Mouse (Mus musculus) left cerebral cortex, adult 8-10 months (tissue): Measurements from ENCODE around the gene Krt18. TPM values are rescaled to one million over a fixed set of nuclear protein-coding genes. Genes with fewer than 3 reads are reported as not detected.
A peak's percentile ranks its signal among the peaks of the same experiment; 100 is the strongest.

Source experiments
- DNase-seq, 2 experiments: peaks; one replicate each; pipeline ENCODE4 v3.0.0; 2022; ENCODE audit warnings: low spot score in 2 of 2
- total RNA-seq, 4 experiments: library from RNA; stranded (reverse); gene quantifications; 2 replicates each; pipeline ENCODE4 v1.2.4; 2022

The Krt18 gene
- total RNA-seq, 4 experiments from 2014 or later = 0.26 to 2.5 (median 1.3) TPM

DNA sequence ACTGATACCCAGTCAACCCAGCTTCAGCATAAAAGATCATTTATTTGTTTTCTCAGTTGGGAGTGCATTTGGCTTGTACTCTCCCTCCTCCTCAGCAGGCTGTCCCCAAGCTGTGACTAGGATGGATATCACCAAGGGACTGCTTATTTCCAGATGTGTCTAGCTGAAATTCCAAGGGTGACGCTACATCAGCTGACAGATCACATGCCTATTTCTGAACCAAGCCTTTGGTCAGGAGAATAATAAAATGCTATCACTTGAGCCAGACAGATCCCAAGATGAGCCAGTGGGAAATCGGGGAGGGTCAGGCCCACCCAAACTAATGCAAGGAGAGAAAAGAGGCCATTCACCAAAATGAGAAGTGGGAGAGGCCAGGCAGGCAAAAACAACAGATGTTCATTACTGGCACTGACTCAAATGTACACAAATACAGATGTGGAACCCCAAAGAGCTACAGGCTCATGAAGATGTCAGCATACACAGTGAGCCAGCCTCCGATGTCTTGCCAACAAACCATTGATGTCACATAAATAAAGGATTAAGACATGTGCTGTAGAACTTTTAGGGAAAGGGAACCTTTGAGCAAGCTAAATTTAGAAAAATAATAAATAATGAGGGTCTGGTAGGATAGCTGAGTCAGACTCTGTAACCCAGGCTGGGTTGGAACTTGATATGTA lies 17.3 kb upstream of the Krt18 start:
- no peak for DNase-seq

DNA sequence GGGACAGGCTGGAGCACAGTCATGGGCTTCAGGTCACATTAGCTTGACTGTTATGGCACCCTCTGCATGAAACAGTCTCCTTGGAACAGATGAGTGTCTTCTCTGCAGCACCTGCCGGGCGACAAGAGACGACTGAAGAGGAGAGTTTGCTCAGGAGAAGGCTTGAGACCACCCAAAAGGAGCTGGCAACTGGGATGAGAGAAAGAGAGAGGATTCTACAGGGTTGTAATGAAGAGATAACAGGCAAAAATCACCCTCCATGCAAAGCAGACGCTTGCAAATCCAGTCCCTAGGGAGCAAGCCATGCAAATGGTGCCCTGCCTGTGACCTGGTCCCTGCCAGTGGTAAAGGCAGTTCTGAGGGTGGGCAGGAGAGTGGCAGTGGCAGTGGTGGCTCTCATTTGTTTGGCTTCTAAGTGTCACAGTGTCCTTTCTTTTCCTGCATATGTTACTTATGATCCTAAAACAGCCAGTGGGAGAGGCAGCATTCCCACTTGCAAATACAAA lies 15.7 kb upstream of the Krt18 start:
- no peak for DNase-seq

DNA sequence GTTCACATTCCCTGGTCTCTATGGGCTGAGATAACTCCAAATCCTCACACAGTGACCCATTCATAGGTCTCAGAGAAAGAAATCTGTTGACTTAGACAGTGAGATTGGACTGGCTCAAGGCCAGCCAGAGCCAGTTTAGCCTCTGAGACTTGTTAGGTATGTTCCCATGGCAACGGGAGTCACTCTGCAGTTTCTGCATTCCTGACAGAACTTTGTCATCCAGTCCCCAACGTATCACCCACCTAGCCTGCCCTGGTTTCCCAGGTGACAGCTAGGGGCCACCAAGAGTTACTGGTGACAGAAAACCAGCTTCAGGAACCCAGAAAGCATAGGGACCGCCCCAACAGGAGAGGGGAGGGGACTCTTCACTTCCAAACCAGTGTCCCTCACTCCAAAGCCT lies 14.3 kb upstream of the Krt18 start:
- no peak for DNase-seq

DNA sequence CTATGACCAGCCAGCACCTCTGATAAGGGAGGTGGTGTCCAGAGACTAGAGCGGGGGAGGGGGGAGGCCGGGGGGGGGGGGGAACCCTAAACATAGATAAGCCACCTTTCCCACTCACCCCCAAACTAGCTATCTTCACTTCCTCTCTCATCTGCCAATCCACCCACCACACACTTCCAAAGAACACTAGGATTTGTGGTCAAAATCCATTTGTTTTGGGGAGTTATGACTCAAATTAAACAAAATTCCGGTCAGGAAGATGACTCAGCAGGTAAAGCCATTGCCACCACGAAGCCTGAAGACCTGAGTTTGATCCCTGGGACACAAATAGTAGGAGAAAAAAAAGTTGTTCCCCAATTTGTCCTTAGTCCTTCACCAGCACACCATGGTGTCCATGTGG lies 13.1 kb upstream of the Krt18 start:
- DNase-seq = no peak

DNA sequence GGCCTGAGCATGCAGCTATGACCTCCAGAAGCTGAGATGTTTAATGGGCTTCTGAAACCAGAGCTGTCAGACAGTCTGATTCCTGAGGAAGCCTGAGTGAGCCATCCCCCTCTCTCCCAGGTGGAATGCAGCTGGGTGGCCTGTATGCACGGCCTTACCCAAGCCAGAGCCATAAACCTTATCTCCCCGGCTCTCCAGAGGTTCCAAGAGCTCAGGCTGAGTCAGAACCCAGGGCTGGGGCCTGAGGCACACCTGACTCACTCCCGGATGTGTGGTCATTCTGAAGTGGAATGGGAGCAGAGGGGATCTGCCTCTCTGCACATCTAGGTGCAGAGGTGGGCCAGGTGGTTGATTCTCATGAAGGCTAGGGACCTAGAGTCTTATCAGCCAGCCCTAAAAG lies 11.9 kb upstream of the Krt18 start:
- DNase-seq = no peak

DNA sequence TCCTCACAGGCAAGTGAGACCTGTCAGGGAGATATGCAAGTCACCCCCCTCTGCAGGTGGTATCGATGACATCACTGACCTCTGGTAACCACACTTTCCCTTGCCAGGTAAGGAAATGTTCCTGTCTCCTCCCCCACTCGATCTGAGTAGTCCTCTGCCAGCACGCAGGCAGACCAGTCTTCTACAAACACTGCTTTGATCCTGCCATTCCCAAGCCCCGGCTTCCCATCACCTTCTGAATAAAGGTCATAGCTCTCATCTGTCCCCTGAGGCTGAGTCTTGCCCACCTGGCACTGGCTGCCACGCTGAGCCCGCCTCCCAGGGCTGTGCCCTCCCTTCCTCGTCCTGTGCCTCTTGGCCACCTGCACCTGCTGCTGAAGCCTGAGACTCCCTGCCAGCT lies 11.2 kb upstream of the Krt18 start:
- no peak for DNase-seq

DNA sequence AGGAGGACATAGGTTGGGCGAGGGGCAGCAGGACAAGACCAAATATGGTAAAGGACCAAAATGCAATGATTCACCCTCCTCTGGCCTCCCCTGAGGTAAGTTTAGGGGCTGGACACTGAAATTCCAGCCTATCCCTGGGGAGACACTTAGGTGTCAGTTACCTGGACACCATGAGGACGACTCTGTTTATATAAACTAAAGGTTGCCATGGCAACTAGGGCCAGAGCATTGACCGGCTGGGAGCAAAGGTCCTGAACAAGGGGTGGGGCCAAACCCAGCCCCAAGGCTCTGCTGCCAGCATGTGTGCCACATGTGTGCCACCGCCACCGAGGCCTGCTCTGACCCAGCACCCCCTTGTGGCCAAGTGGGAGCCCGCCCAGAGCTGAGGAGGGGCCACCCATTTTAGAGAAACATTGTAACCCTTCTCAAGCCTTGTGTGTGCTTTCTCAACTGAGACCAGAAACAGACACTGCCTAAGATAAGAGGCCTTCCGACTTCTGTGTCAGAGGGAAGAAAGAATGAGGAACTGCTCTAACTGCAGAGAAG lies 10.0 kb upstream of the Krt18 start:
- no peak for DNase-seq

DNA sequence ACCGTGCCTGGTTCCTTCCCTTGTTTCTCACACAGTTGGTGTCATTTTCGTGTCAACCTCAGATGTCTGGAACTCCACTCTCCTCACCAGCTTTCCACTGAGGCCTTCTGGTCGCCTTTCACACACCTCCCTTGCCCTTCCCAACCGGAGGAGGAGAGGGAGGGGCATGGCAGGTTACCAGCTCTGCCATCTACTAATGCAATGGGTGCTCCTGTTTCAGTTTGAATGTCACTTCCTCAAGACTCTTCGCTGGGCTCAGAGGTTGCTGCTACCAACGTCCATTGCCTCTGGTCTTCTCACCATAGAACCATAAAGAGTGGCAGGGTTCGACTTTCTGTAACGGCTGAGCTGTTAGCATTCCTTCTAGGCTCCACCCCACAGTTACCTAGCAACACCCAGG lies 5.5 kb upstream of the Krt18 start:
- no peak for DNase-seq

DNA sequence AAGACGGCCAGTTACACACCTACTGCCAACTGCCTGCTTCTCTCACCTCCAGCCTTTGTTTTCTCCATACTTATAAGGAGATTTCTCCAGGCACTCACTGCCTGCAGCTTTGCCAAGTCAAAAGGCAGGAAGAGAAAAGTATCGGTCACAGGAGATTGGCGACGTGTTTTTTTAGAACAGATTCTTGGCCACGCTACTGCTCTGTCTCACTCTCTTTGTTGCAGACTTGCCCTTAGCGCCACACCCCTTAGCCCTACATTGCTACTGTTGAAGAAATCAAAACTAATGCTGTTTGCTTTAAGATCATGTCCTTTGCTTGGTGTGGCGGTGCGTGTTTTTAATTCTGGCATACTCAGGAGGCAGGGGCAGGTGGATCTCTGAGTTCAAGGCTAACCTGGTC lies 4.1 kb upstream of the Krt18 start:
- no peak for DNase-seq

DNA sequence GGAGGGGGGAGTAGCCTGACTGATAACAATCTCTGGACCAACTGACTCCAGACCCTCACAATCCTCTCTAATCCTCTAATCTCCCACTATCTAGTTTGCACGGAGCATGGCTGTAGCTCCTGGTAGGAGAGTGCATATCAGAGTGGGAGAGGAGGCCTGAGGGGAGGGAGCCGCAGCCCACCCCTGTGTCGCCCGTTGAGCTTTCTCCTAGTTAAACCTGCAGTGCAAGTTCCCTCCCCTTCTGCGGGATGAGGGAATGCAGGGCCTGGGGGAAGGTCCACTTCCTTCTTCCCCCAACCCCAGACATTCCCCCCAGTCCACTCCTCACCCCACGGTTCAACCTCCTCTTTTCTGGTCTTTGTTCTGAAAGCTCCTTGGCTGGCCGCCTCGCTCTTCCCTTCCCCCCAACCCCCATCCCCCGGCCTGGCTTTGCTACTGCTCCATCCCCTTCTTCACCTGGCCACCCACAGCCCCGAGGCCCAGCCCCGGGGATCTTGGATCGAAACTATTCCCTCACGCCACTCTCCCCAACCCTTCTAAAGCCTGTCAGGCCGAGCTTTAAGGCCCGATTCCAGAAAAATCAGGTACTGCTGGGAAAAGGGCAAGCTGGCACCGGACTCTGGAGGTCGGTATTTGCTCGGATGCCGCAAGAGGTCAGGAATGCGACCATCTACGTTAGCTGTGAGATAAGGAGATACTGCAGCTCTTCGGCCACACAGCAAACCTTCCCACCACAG lies 2.7 kb upstream of the Krt18 start:
- no peak for DNase-seq

DNA sequence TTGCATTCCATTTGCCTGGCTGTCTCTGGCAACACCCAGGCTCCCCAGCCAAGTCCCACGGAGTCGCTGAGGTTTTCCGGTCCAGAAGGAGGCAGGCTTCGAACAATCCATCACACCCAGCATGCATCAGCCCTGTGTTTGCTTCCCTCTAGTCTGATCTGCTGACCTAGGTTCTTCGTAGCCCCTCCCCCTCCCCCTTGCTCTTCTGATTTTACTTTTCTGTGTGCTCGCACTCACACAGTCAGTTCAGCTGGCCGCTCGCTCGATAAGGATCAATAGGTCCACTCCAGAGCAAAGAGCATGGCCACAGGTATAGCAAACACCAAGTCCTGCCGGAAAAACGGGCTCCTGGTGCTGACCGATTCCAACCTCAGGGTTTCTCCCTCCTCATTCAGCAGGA lies 1.6 kb upstream of the Krt18 start:
- DNase-seq = no peak

DNA sequence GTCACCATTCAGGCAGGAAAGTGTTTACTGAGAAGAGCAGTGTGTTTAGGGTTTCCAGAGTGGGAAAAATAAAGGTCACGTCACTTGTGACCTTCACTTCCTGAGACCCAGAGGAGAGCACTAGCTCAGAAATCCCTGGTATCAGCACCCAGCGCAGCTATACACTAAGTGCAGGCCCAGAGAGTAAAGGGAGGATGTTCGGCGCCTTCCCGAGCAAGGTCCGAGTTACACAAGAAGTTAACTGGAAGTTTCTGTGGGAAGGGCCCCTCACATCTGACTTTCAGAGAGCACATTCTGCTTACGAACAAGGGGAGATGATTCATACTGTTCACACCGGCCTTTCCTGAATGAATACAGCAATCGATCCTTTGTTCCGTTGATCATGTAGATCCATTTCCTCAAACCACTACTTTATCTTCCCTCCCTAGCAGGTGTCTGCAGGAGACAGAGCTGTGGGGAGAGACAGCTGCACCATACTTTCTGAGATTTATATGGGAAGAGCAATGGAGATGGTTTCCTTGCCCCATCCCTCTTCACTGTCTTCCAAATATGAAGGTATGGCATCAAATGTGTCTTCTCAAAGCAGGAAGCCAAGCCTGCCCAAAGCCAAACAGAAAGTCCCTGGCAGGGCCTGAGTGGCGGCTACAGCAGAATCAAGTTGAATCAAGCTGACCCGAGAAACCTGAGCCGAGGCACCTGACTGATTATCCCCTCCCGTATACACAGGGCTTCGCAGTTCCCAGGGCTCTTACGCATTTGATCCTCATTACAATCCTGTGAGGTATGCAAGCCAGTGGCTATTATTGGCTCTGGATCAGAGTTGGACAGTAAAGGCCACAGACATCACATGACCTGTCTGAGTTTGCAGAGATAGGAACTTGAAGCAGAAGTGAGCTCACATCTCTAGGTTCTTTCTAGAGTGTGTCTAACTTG lies 6.4 kb downstream of the Krt18 start:
- DNase-seq = no peak

DNA sequence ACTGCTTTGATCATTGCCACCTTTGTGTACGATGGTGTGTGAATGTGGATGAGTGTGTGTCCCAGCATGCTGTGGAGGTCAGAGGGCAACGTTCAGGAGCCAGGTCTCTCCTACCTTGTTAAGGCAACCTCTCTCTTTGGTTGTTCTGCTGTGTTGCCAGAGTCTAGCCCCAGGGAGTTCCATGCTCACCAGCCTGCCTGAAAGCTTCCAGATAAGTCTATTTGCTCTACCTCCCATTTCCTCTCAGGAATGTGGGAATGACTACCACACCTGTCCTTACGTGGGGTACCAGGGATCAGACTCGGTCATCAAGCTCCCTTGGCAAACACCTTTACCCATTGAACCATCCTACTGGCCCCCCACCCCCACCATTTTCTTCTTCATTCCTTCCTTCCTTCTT lies 12.3 kb downstream of the Krt18 start:
- DNase-seq = no peak

DNA sequence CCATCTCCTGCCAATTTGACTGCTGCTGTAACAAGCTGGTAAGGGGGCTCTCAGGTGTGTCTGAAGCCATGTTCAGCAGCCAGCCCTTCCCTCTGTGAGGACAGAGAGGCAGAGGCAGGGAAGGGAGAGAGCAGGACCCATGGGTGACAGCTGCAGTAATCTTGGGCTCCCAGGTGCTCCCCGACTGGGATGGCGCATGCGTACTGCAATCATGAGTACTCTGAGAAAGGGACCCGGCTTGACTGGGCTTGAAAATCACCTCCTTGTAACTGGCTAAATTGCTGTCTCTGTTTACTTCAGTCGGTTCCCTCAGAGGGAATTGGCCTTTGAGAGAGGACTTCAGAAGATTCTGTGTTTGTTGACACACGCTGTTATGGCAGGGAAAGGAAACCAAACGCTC lies 14.0 kb downstream of the Krt18 start:
- DNase-seq = no peak

DNA sequence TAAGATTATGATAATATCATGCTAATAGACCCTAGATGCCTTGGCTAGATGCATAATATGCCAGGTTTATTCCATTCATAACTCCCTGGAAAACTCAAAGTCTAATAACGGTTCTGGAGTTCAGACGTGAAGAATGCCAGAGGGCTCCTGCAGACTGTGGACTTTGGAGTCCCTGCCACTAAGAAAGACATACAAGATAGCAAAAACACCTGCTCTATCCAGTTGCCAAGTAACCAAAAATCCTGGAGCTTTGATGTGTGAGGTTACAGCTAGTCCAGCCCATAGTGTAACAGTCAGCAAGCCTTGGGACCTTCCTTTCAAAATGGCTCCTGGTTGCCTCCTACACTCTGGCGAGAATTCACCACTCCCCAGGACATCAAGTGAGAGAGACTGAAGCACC lies 16.8 kb downstream of the Krt18 start:
- no peak for DNase-seq

DNA sequence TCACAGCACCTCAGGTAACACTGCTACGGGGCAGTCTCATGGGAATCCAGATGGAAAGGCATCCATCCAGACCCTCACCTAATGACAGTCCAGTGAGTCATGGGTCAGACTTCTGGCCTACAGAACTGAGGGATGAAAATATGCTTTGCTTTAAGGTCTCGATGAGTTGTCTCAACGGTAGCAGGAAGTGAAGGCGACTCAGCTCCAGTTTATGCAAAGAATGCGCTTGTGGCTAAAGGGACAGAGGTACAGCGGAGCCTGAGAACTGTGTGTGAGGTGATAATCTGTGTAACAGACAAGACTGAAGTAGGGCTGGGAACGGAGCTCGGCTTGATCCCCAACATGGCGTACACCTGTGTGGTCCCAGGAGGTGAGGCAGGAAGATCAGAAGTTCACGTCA lies 17.7 kb downstream of the Krt18 start:
- DNase-seq = no peak

DNA sequence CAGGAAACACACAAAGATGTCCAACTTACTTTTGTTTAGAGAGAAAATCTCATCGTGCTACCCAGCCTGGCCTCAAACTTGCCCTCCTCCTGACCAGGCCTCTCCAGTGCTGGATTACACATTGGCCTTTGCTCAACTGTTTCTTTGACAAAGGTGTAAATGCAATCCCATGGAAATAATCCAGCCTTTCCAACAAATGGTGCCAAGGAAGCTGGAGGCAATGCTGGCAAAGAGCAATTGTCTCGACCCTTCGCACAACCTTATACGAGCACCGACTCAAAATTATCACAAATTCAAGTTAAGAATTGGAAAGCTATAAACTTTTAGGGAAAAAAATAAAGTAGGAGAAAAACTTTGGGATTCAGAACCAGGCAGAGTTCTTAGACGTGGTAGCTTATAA lies 20.0 kb downstream of the Krt18 start:
- DNase-seq = no peak

DNA sequence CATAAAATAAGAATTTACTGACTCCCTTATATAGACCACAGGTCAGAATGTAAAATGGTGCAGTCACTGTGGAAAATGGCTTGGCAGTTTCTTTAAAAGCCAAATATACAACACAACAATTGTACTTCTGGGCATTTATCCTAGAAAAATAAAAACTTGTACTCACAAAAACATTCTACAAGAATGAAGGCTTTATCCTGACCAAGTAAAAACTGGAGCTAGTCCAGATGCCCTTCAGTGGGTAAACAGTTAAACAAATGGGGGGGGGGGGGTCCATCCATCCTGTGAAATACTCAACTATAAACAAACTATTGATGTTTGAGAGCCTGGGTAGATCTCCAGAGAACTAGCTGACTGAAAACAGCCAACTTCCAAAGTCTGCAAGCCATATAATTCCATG lies 21.9 kb downstream of the Krt18 start:
- DNase-seq = no peak

DNA sequence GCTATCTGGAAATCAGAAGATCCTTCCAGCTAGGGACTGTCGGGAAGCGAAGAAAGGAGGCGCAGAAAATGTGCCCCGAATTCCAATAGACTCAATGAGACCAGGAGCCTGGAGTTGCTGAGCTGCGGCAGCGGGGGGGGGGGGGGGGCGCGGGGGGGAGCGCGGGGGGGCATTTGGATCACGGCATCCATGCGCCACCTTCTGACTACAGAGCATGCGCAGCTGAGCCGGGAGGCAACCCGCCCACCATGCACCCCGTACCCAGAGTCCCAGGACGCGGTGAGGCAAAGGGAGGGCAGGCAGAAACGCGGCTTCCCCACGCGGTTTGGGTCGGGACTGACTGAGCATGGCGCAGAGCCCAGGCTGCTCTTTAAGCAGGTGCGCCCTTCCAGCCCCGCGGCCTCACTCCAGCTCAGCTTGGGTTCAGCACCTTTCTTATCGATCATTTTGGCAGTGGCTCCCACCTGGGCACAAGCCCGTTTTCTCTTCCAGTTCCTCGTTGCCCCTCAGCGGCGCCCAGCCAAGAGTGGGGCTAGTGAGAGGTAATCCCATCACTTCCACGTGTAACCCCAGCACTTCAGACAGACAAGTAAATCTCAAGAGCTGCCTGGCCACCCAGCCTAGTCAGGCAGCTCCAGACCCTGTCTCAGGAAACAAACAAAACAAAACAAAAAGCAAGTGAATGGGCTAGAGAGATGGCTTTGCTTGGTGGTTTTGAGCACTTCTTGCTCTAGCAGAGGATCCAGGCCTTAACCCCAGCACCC lies 24.1 kb downstream of the Krt18 start:
- DNase-seq = peak; percentile 32 to 34

DNA sequence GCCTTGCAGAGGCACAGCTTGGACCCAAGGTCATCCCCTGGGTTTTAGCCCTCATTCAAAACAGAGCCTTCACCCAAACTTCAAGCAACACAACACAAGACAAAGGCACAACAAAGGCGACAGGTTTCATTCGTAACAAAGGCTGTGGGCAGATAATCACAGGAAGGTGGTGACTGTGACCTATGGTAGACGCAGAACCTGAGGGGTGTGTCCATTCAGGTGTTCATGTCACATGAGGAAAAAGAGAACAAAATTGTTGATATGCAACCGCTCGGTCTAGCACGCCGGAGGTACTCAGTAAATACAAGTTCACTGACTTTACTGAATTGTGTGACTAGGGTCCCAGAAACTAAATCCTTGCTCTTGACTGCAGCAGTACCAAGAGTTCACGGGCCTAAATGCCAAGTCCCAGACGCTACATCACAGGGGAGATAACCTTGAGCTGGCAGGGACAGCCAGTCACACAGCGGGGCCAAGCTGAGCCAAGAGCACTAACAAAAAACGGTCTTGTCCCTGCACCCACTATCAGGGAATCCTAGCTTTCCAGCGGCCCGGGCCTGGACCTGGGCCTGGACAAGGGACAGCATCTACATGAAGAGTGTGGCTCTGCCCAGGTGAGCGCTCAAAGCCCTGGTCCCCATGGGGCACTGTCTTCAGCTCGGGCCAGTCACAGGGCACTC lies 28.7 kb downstream of the Krt18 start:
- DNase-seq = no peak
